Comparison of ENCODE assay signal across 9 mouse cellular contexts in genomic region chr10:63099941-63100562, GRCm38 (mm10). TPM values are rescaled to one million over a fixed set of nuclear protein-coding genes. Genes with fewer than 3 reads are reported as not detected.
DNase-seq lines count a peak whose midpoint lies in the region; ATAC-seq and TF ChIP-seq lines count a peak whose summit lies in the region.
"Had no signal": no experiment of that assay in that cellular context is flagged by ENCODE, and none has a peak within 500 bp of the region (broad histone marks: within the 10 kb centered on the region; RNA-seq: fewer than 3 reads in every experiment).

No protein-coding gene starts in this region.

- H3K27ac ChIP-seq in kidney, adult 2 months (ENCODE audit: insufficient read depth, low read depth, low read length), result no peak overlapping the region
- H3K27ac ChIP-seq in intestine, embryonic 15.5 days, result no peak overlapping the region
- H3K27ac ChIP-seq in limb, embryonic 11.5 days (replicated peaks; ENCODE audit: low read depth, low read length), result no peak overlapping the region
- H3K27ac ChIP-seq in neural tube, embryonic 11.5 days (ENCODE audit: low read depth, low read length), result no peak overlapping the region
- H3K27ac ChIP-seq: macrophage had no signal

- peak overlapping the region; percentile 54 for H3K9ac ChIP-seq in intestine, embryonic 15.5 days
- peak overlapping the region; percentile 49 for H3K9ac ChIP-seq in limb, embryonic 11.5 days (ENCODE audit: low read length)
- H3K9ac ChIP-seq in neural tube, embryonic 11.5 days (ENCODE audit: low read length), result peak overlapping the region; percentile 61

- peak; percentile 16 for DNase-seq in kidney, adult 2 months
- DNase-seq in kidney, adult 11 months, result no peak
- DNase-seq in cerebellum, postnatal 10 days, result peak; percentile 89 to 92
- peak; percentile 48 to 55 for DNase-seq in frontal cortex, postnatal 25 days (ENCODE audit: low spot score in 2 of 2)
- peak; percentile 76 for DNase-seq in limb, embryonic 11.5 days (ENCODE audit: low spot score)
- peak; percentile 78 for DNase-seq in neural tube, embryonic 11.5 days (ENCODE audit: low spot score)
- DNase-seq in testis, postnatal 14 days (ENCODE audit: low spot score), result peak; percentile 58

- TF ChIP-seq CTCF in kidney, adult 2 months (conservative IDR thresholded peaks at IDR 0.05; ENCODE audit: insufficient read depth, insufficient read length, low read depth, low read length), result no peak

- peak overlapping the region; percentile 35 for H3K4me3 ChIP-seq in kidney, adult 2 months (ENCODE audit: insufficient read depth, low read depth, low read length)
- peak overlapping the region; percentile 53 for H3K4me3 ChIP-seq in intestine, embryonic 15.5 days (replicated peaks)
- H3K4me3 ChIP-seq in limb, embryonic 11.5 days (ENCODE audit: low read depth, low read length), result peak overlapping the region; percentile 48
- H3K4me3 ChIP-seq in neural tube, embryonic 11.5 days (ENCODE audit: low read depth, low read length), result peak overlapping the region; percentile 48

- WGBS in kidney, adult 2 months, result under 1% methylated on average over 62 of the region's 62 CpGs
- WGBS in intestine, embryonic 15.5 days, result under 1% methylated on average over 62 of the region's 62 CpGs
- 0% methylated on average over 48 of the region's 62 CpGs for WGBS in limb, embryonic 11.5 days
- under 1% methylated on average over 62 of the region's 62 CpGs for whole genome bisulfite sequencing in neural tube, embryonic 11.5 days

- no peak for TF ChIP-seq POLR2A in kidney, adult 2 months (IDR thresholded peaks at IDR 0.05; ENCODE audit: low read depth, low read length)

- peak; percentile 97 for ATAC-seq in intestine, embryonic 15.5 days
- ATAC-seq in limb, embryonic 11.5 days (ENCODE audit: insufficient number of reproducible peaks, low FRiP score, low TSS enrichment, low read depth), result peak; percentile 67
- peak; percentile 88 for ATAC-seq in neural tube, embryonic 11.5 days (ENCODE audit: insufficient read depth, low FRiP score, low TSS enrichment)

- H3K36me3 ChIP-seq in kidney, adult 2 months (ENCODE audit: control insufficient read depth, insufficient read depth, low read length), result no peaks in the 10 kb centered on the region
- no peaks in the 10 kb centered on the region for H3K36me3 ChIP-seq in intestine, embryonic 15.5 days
- H3K36me3 ChIP-seq in limb, embryonic 11.5 days (ENCODE audit: control insufficient read depth, insufficient read depth, low read length), result no peaks in the 10 kb centered on the region
- H3K36me3 ChIP-seq in neural tube, embryonic 11.5 days (ENCODE audit: control insufficient read depth, insufficient read depth, low read length), result no peaks in the 10 kb centered on the region

- no peaks in the 10 kb centered on the region; the same call in 1 of the 2 replicates for H3K4me1 ChIP-seq in kidney, adult 2 months (ENCODE audit: control insufficient read depth, insufficient read depth, low read length)
- peaks cover 4% of the 10 kb centered on the region; the same call in 1 of the 2 replicates for H3K4me1 ChIP-seq in intestine, embryonic 15.5 days (replicated peaks)
- H3K4me1 ChIP-seq in limb, embryonic 11.5 days (ENCODE audit: control insufficient read depth, insufficient read depth, low read length), result peaks cover 5% of the 10 kb centered on the region; the same call in 1 of the 2 replicates
- H3K4me1 ChIP-seq in neural tube, embryonic 11.5 days (ENCODE audit: control insufficient read depth, insufficient read depth, low read length), result peaks cover 4% of the 10 kb centered on the region; the same call in 1 of the 2 replicates

- no peaks in the 10 kb centered on the region for H3K27me3 ChIP-seq in kidney, adult 2 months (replicated peaks; ENCODE audit: control insufficient read depth, insufficient read depth, low read length)
- peaks cover 25% of the 10 kb centered on the region for H3K27me3 ChIP-seq in intestine, embryonic 15.5 days (replicated peaks)
- H3K27me3 ChIP-seq in limb, embryonic 11.5 days (ENCODE audit: control insufficient read depth, insufficient read depth, low read length), result peaks cover 10% of the 10 kb centered on the region
- peaks cover 9% of the 10 kb centered on the region for H3K27me3 ChIP-seq in neural tube, embryonic 11.5 days (ENCODE audit: control insufficient read depth, insufficient read depth, low read length)

- H3K4me2 ChIP-seq in intestine, embryonic 15.5 days (replicated peaks), result peak overlapping the region; percentile 99
- H3K4me2 ChIP-seq in limb, embryonic 11.5 days (ENCODE audit: low read depth, severe bottlenecking), result peak overlapping the region; percentile 89
- peak overlapping the region; percentile 78 for H3K4me2 ChIP-seq in neural tube, embryonic 11.5 days (ENCODE audit: low read depth)

- no peaks in the 10 kb centered on the region for H3K9me3 ChIP-seq in intestine, embryonic 15.5 days
- H3K9me3 ChIP-seq in limb, embryonic 11.5 days (ENCODE audit: control insufficient read depth, low read length), result no peaks in the 10 kb centered on the region
- no peaks in the 10 kb centered on the region for H3K9me3 ChIP-seq in neural tube, embryonic 11.5 days (ENCODE audit: control insufficient read depth, low read length)

RNA-seq across cellular contexts. Expression of gene Atoh7, which starts 0.6 kb away (rescaled TPM):
- 0.19 and 0.28 TPM in 2 replicates for polyA plus RNA-seq in kidney, adult 2 months (2012; rRNA removed)
- polyA plus RNA-seq in intestine, embryonic 15.5 days (2015; fragmentation: Nextera tagmentation; extraction: Ambion mirVana), result 0.16 TPM in 1 of 2 replicates, not detected in the other
- 0.56 TPM in 1 of 2 replicates, not detected in the other for polyA plus RNA-seq in limb, embryonic 11.5 days (2014; fragmentation: Nextera tagmentation; extraction: Ambion mirVana)
- polyA plus RNA-seq in neural tube, embryonic 11.5 days (2014; fragmentation: Nextera tagmentation; extraction: Ambion mirVana), result 0.49 and 0.89 TPM in 2 replicates
- polyA plus RNA-seq: macrophage had no signal

RNA-seq across cellular contexts. Expression of gene Pbld1, which starts 40.1 kb away (rescaled TPM):
- polyA plus RNA-seq in kidney, adult 2 months (2012; rRNA removed), result 163 and 168 TPM in 2 replicates
- 2.6 and 6.4 TPM in 2 replicates for polyA plus RNA-seq in intestine, embryonic 15.5 days (2015; fragmentation: Nextera tagmentation; extraction: Ambion mirVana)
- 1.7 and 2.1 TPM in 2 replicates for polyA plus RNA-seq in limb, embryonic 11.5 days (2014; fragmentation: Nextera tagmentation; extraction: Ambion mirVana)
- 0.99 and 1.4 TPM in 2 replicates for polyA plus RNA-seq in neural tube, embryonic 11.5 days (2014; fragmentation: Nextera tagmentation; extraction: Ambion mirVana)
- polyA plus RNA-seq: macrophage had no signal

Comparison
In these comparisons a context has a peak if more than half of its experiments do, and no peak if none do; other contexts are left out.
1. RNA of gene Pbld1, which starts 40.1 kb away (polyA plus RNA-seq): 163 to 168 TPM in kidney, adult 2 months; 2.6 to 6.4 TPM in intestine, embryonic 15.5 days, 1.7 to 2.1 TPM in limb, embryonic 11.5 days and 0.99 to 1.4 TPM in neural tube, embryonic 11.5 days; every median in the first group is over 10 times any median in the second.
2. Peak in every context shown above with its lines, with median percentiles within 50 percentile points of each other: H3K4me3 ChIP-seq, ATAC-seq, H3K4me2 ChIP-seq and H3K9ac ChIP-seq.